Mouse (Mus musculus) ES-Bruce4 (cell line): ENCODE results near the gene Tmem258.

Experiments
- CTCF ChIP-seq: IDR thresholded peaks from one replicate; pipeline ENCODE4 v1.8.1; 2011; ENCODE audit warnings: low read depth, low read length
- EP300 ChIP-seq: IDR thresholded peaks from 2 replicates; pipeline ENCODE4 v1.6.1; 2011; ENCODE audit warnings: low read depth, low read length; ENCODE audit not compliant: insufficient read depth
- POLR2A ChIP-seq: IDR thresholded peaks from one replicate; pipeline ENCODE4 v1.8.1; 2011; ENCODE audit warnings: low read length; ENCODE audit not compliant: insufficient read depth

DNA sequence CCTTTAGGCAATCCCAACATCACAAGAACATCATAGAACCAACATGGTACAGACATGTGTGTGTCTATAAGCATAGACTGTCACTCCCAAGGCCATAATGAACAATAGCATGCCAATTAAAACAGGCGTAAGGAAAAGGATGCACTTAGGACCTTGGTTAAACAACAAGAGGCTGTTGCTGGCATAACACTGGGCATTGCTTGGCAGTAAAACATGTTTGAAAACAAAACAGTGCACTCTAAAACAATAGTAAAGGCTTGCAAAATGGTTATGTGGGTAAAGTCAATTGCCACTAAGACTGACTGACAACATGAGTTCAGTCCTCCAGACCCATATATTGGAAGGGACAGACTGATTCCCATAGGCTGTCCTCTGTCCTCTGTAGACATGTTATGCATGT lies 35.9 kb upstream of the Tmem258 start:
- TF ChIP-seq CTCF = no peak
- TF ChIP-seq POLR2A = no peak
- TF ChIP-seq EP300 = no peak
